Mouse (Mus musculus) thymus, adult 2 months (tissue): Measurements from ENCODE around the gene Brdt. TPM values are rescaled to one million over a fixed set of nuclear protein-coding genes. Genes with fewer than 3 reads are reported as not detected.

Experiments used
- DNase-seq: peaks from one replicate; pipeline ENCODE4 v3.0.0; 2021
- H3K27ac ChIP-seq: fragments of 200-500 bp; 2 replicates; pipeline ENCODE4 v1.5.1; 2012; ENCODE audit warnings: low read length, control low read depth; ENCODE audit not compliant: control insufficient read depth, insufficient read depth
- H3K27me3 ChIP-seq: fragments of 200-500 bp; 2 replicates; pipeline ENCODE4 v1.6.1; 2012; ENCODE audit warnings: mild to moderate bottlenecking, low read length, moderate library complexity, mixed read lengths; ENCODE audit not compliant: control insufficient read depth, insufficient read depth
- H3K36me3 ChIP-seq: fragments of 200-500 bp; 2 replicates; pipeline ENCODE4 v1.6.1; 2012; ENCODE audit warnings: mild to moderate bottlenecking, low read length, moderate library complexity; ENCODE audit not compliant: control insufficient read depth, insufficient read depth
- H3K4me1 ChIP-seq: fragments of 200-500 bp; replicated peaks from 2 replicates; pipeline ENCODE4 v1.6.1; 2012; ENCODE audit warnings: low read length; ENCODE audit not compliant: control insufficient read depth, insufficient read depth
- H3K4me3 ChIP-seq: fragments of 200-500 bp; 2 replicates; pipeline ENCODE4 v1.5.1; 2012; ENCODE audit warnings: mild to moderate bottlenecking, low read length, control low read depth, moderate library complexity; ENCODE audit not compliant: control insufficient read depth, insufficient read depth
- CTCF ChIP-seq: fragments of 200-500 bp; IDR thresholded peaks from 2 replicates; pipeline ENCODE4 v1.5.1; 2012; ENCODE audit warnings: mild to moderate bottlenecking, control low read depth, low read length, moderate library complexity, borderline replicate concordance; ENCODE audit not compliant: control insufficient read depth, poor library complexity, insufficient read depth; ENCODE audit errors: extremely low read depth
- POLR2A ChIP-seq: fragments of 200-500 bp; IDR thresholded peaks from 2 replicates; pipeline ENCODE4 v1.6.1; 2012; ENCODE audit warnings: mild to moderate bottlenecking, low read length, control low read depth, moderate library complexity; ENCODE audit not compliant: control insufficient read depth, poor library complexity, insufficient read depth; ENCODE audit errors: extremely low read depth
- WGBS: fragments of 180-500 bp; shearing (Covaris S2); methylation state at CpG from one replicate; pipeline ENCODE4 v1.1.7; 2018; 5-methylcytosine and 5-hydroxymethylcytosine counted together
- polyA plus RNA-seq: library from polyadenylated mRNA; depleted of rRNA; stranded (reverse); fragments of >200 nt; gene quantifications from 2 replicates; pipeline ENCODE4 v1.2.3, GENCODE M21; 2012; rRNA removed

Gene Brdt
- 4.7 and 4.9 TPM in 2 replicates for polyA plus RNA-seq

DNA sequence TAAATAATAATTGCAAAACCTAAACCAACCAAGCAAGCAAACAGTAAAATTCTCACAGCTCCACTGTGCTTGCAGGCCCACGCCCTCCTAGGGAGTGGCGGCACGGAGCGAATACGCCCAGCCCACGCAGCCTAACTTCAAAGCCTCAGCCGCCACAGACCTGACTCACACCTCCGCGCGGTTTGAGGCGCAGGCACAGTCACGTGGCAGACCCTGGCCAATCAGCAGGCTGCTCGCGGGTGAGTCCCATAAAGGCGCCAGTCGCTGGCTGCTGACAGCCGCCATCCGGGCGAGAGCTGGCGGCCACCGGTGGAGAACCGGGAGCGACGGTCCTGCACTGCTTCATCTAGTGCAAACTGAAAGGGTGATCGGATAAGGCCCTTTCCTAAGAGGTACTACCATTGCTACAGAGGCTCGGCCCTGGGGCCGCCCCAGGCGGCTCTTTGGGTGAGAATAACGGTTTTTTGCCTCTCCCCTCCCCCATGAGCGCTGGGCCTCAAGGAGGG is at the start of gene Brdt:
Gene Brdt, plus strand, starts transcription at position 244 of the 506 bp plus-strand sequence.
- no peaks in the 10 kb centered on the region for H3K4me1 ChIP-seq
- no peaks in the 10 kb centered on the region for H3K36me3 ChIP-seq
- no peak within 1 kb of the TSS for H3K27ac ChIP-seq
- H3K4me3 ChIP-seq, result no peak within 1 kb of the TSS
- no peaks in the 10 kb centered on the region for H3K27me3 ChIP-seq
- no peak for DNase-seq
- 95% methylated on average over 30 of the region's 30 CpGs for WGBS
- TF ChIP-seq POLR2A (no peak), CTCF (no peak)

DNA sequence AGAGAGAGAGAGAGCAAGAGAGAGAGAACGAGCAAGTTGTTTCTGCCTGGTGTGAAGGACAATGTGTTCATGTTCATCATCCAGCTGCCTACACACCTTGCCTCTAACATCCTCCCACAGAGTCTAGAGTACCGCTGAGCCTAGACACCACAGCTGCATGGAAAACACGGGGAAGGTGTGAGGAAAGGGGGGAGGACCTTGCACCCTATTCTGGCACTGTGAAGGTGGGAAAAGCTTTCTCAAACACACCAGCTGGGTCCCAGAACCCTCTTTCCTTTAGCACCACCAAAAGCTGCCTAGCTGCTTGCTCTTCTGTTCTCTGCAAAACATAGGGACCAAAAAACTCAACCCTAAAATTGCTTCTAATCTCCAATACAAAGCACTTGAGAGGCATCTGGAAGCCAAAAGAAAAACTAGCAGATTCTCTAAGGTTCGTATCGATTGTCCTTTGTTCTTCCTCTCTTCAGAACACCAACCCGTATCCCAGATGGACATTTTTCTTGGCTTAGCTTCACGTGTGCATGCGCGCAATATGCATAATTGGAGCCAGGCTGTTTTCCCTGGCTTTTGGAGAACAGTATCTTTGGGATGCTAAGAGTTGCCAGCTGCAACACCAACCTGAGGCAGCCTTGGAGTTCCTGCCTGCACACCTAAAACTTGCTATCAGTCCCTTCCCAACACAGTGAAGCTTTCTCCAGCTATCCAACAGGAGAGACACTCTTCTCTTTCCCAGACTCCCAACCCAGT is 48.2 kb upstream of the Brdt start:
- no peak overlapping the region for H3K27ac ChIP-seq
- TF ChIP-seq CTCF (no peak), POLR2A (no peak)
- H3K4me1 ChIP-seq, result peaks cover 17% of the 10 kb centered on the region
- DNase-seq, result no peak
- no peaks in the 10 kb centered on the region for H3K36me3 ChIP-seq
- 70% methylated on average over 9 of the region's 9 CpGs for WGBS
- H3K4me3 ChIP-seq, result no peak overlapping the region
- H3K27me3 ChIP-seq, result no peaks in the 10 kb centered on the region

DNA sequence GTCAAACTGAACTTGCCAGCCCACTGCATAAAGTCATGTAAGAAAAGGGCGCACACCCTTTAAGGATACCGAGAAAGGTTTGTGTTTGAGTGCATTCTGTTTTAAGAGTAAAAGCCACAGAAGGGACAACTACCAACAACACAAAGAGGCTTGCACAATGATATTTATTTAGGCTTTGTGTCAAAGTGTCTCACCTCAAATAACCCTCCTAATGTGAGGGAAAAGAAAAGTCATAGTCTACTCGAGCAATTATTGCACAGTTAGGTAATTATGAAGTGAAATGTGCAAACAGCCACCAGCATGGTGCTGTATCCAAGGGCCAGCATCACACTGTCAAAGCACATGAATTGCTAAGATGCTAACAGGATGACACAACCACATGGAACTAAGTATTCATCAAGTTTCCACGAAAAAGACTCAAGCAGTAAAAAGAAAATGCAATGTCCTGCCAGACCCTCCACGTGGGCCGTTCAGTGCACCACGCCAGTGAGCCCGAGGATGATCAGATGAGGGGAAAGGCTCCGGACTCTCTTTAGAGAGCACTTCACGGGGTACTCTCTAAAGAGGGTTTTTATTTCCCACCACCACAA is 46.9 kb upstream of the Brdt start:
- DNase-seq, result no peak
- WGBS, result 90% methylated on average over 10 of the region's 10 CpGs
- no peak overlapping the region for H3K27ac ChIP-seq
- H3K4me3 ChIP-seq, result no peak overlapping the region
- H3K4me1 ChIP-seq, result peaks cover 18% of the 10 kb centered on the region
- H3K27me3 ChIP-seq, result no peaks in the 10 kb centered on the region
- no peaks in the 10 kb centered on the region for H3K36me3 ChIP-seq
- TF ChIP-seq CTCF, result no peak
- no peak for TF ChIP-seq POLR2A

DNA sequence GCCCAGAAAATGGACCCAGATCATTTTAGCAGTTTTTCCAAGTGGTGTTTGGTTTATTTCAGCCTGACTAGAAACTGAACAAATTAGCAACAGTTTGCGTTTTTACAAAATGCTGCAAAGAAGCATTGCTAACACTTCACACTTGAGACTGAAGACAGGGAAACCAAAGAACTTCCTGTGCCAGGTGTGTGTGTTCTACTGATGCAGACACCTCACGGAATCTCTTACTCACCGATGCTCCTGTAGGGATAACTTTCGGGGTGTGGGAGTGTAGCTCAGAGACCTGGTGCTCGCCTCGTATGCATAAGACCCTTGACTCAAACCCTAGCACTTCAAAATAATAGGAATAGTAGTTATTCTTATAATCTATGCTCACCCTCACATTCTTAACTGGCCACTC is 45.4 kb upstream of the Brdt start:
- Histone ChIP-seq H3K4me1 (peaks cover 14% of the 10 kb centered on the region), H3K27ac (no peak overlapping the region), H3K36me3 (no peaks in the 10 kb centered on the region), H3K27me3 (no peaks in the 10 kb centered on the region), H3K4me3 (no peak overlapping the region)
- TF ChIP-seq CTCF (no peak), POLR2A (no peak)
- 43% methylated on average over 6 of the region's 6 CpGs for WGBS
- no peak for DNase-seq

DNA sequence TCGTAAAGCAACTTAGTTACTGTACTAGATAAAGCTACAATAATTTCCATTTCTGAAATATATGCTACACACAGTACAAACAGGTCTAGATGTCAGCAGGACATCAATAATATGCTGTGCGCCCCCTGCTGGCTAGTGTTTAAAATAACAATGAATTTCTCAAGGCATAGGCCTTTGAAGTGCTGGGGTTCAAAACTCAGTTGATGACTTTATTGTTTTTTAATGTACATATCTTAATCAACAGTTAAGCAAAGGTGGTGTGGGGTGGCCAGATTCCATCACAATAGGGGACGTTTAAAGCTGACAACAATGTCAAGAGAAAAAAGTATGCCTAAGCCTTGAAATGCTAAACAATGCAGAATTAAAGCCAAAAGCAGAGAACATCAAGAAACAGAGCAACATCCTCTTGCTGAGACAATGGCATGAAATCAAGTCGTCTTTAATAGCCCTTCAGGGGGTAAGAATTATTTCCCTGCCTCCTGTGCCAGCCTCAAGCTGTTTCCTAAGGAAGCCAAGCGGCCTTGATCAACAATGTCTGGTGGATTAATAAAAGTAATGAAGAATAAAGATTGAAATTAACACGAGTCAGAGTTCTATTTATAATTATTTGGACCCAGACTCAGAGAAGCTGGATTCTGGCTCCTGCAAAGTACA is 43.6 kb upstream of the Brdt start:
- TF ChIP-seq CTCF, result no peak
- no peak for TF ChIP-seq POLR2A
- Histone ChIP-seq H3K4me1 (peaks cover 11% of the 10 kb centered on the region), H3K36me3 (no peaks in the 10 kb centered on the region), H3K4me3 (no peak overlapping the region), H3K27ac (no peak overlapping the region), H3K27me3 (no peaks in the 10 kb centered on the region)
- DNase-seq, result peak; percentile 78
- WGBS, result 35% methylated on average over 6 of the region's 6 CpGs

DNA sequence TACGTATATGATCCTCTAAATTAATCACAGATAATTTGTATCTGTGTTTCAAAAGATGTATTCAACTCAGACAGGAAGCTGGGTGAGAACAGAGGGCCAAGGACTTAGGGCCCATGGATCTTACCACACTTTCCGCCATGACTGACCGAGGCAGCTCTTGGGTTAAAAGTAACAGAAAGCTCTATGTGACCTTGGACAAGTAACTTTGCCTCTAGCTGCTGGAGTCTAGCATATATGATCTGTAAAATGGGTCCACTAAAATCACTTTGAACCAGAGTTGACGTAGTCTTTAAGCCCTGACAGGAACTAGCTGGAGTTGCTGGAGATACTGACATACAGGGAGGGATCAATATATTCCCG is 43.1 kb upstream of the Brdt start:
- no peak for DNase-seq
- no peak overlapping the region for H3K4me3 ChIP-seq
- no peak overlapping the region for H3K27ac ChIP-seq
- H3K36me3 ChIP-seq, result no peaks in the 10 kb centered on the region
- H3K27me3 ChIP-seq, result no peaks in the 10 kb centered on the region
- peaks cover 7% of the 10 kb centered on the region for H3K4me1 ChIP-seq
- no peak for TF ChIP-seq POLR2A
- TF ChIP-seq CTCF, result no peak
- WGBS, result 79% methylated on average over 5 of the region's 5 CpGs
